Mouse (Mus musculus) lung, postnatal 0 days (tissue): ENCODE measurements around the gene Adam19. TPM values are rescaled to one million over a fixed set of nuclear protein-coding genes. Genes with fewer than 3 reads are reported as not detected.
A peak's percentile ranks its signal among the peaks of the same experiment; 100 is the strongest.
"Not testable (repeated sequence)": the region's sequence is repeated elsewhere in the genome, so short reads cannot be mapped to it uniquely, and the experiment has no call there.

Experiments used
- ATAC-seq: fragments of 200-750 bp; cut with Nextera tagmentation; 2 replicates; pipeline ENCODE4 v1.8.0; 2017; ENCODE audit warnings: moderate library complexity
- DNase-seq: peaks from one replicate; pipeline ENCODE4 v3.0.0-alpha.2; 2016; ENCODE audit warnings: low spot score
- H3K27ac ChIP-seq: fragments of 300-500 bp; sonication (generic); 2 replicates; pipeline ENCODE4 v1.5.1; 2014; ENCODE audit warnings: antibody characterized with exemption, mild to moderate bottlenecking, low read length, mixed read lengths
- H3K27me3 ChIP-seq: fragments of 300-500 bp; sonication (generic); replicated peaks from 2 replicates; pipeline ENCODE4 v1.6.1; 2014; ENCODE audit warnings: low read length, mixed read lengths; ENCODE audit not compliant: insufficient read depth
- H3K36me3 ChIP-seq: fragments of 300-500 bp; sonication (generic); 2 replicates; pipeline ENCODE4 v1.6.1; 2014; ENCODE audit warnings: low read length, mixed read lengths; ENCODE audit not compliant: insufficient read depth
- H3K4me1 ChIP-seq: fragments of 300-500 bp; sonication (generic); 2 replicates; pipeline ENCODE4 v1.6.1; 2014; ENCODE audit warnings: antibody characterized with exemption, low read depth, low read length, mixed read lengths; ENCODE audit not compliant: insufficient read depth
- H3K4me2 ChIP-seq: fragments of 300-500 bp; sonication (generic); replicated peaks from 2 replicates; pipeline ENCODE4 v1.6.1; 2014; ENCODE audit warnings: low read depth, mild to moderate bottlenecking, low read length, moderate library complexity, mixed read lengths
- H3K4me3 ChIP-seq: fragments of 300-500 bp; sonication (generic); 2 replicates; pipeline ENCODE4 v1.5.1; 2014; ENCODE audit warnings: low read depth, low read length
- H3K9ac ChIP-seq: fragments of 300-500 bp; sonication (generic); replicated peaks from 2 replicates; pipeline ENCODE4 v1.6.1; 2014; ENCODE audit warnings: low read depth, mild to moderate bottlenecking
- H3K9me3 ChIP-seq: fragments of 300-500 bp; sonication (generic); 2 replicates; pipeline ENCODE4 v1.6.1; 2016; ENCODE audit warnings: low read length, mixed read lengths
- CTCF ChIP-seq: IDR thresholded peaks from 2 replicates; pipeline ENCODE4 v1.5.1; 2016; ENCODE audit warnings: antibody characterized with exemption, mild to moderate bottlenecking
- EP300 ChIP-seq: IDR thresholded peaks from 2 replicates; pipeline ENCODE4 v1.6.1; 2016; ENCODE audit warnings: antibody characterized with exemption, mild to moderate bottlenecking, control low read depth
- WGBS: fragments of 180-500 bp; shearing (Covaris S2); extraction: QIAGEN DNeasy Blood & Tissue Kit; methylation state at CpG from one replicate; pipeline ENCODE4 v1.1.7; 2014; 5-methylcytosine and 5-hydroxymethylcytosine counted together
- polyA plus RNA-seq: library from polyadenylated mRNA; unstranded; fragments of >200 nt; fragmentation: Nextera tagmentation; extraction: Ambion mirVana; gene quantifications from 2 replicates; pipeline ENCODE4 v1.2.1, GENCODE M21; 2015

Adam19 gene
- polyA plus RNA-seq, 1 experiment from 2014 or later: 11.4 TPM

DNA sequence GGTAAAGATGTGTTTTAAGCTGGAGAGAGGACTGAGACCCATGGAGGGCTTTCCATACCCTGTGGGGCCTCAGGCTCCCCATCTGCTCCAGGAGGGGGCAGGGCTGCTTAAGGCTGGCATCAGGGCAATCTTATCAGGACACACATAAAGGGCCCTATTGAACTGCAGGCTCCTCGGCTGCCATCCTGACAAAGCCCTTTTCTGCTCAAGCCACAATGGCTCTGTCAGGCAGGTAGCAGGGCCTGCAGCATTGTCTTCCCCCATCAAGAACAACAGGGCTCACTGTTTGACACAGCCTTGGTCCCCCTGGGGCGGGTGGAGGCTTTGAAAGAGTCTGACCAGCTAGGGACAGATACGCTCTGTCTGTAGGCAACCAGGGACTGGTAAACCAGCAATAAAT lies 114.1 kb downstream of the Adam19 start:
- no peak for ATAC-seq
- no peak overlapping the region for H3K4me2 ChIP-seq
- H3K27me3 ChIP-seq: no peaks in the 10 kb centered on the region
- H3K9me3 ChIP-seq: no peaks in the 10 kb centered on the region
- no peak overlapping the region for H3K27ac ChIP-seq
- DNase-seq: no peak
- H3K9ac ChIP-seq: no peak overlapping the region
- no peaks in the 10 kb centered on the region for H3K4me1 ChIP-seq
- no peak overlapping the region for H3K4me3 ChIP-seq
- WGBS: 63% methylated on average over 3 of the region's 3 CpGs
- H3K36me3 ChIP-seq: no peaks in the 10 kb centered on the region
- TF ChIP-seq EP300: no peak

DNA sequence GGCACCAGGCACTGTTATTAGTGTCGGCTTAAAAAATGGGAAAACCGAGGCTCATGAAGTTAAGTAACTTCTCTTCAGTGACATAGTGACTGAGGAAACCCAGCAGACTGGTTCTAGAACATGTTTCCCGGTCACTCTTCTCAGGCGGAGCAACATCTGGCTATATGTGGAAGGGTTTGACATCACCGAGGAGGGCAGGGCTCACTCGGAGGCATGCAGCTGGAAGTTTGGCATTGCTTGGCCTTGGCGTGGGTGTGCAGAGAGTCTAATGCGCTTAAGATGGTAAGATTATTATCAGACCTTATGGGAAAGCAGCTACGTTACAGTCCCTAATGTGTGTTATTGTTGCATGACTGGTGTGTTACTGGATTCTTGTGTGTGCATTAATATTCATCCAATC lies 116.3 kb downstream of the Adam19 start:
- no peaks in the 10 kb centered on the region for H3K4me1 ChIP-seq
- DNase-seq (no peak), ATAC-seq (no peak)
- no peak overlapping the region for H3K4me2 ChIP-seq
- WGBS: 88% methylated on average over 9 of the region's 9 CpGs
- no peaks in the 10 kb centered on the region for H3K27me3 ChIP-seq
- H3K9ac ChIP-seq: no peak overlapping the region
- no peaks in the 10 kb centered on the region for H3K9me3 ChIP-seq
- TF ChIP-seq CTCF (no peak), EP300 (no peak)
- H3K36me3 ChIP-seq: no peaks in the 10 kb centered on the region
- H3K27ac ChIP-seq: no peak overlapping the region
- no peak overlapping the region for H3K4me3 ChIP-seq

DNA sequence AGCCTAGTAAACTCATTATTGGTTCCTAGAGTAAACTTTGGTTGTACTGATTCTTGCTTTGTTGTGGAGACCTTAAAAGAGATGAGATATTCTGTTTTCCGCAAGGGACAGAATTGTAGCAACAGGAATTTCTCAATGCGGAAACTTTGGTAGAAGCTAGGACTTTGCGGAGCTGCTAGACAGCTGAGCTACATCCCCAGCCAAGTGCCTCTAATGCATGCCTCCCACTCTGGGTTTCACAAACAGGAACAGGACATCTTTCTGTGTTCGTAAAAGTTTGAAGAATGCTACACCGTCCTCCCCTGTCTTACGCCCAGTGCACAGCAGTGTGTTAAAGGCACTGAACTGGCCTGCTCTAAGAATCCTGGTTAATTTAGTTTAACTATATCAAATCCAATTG lies 120.4 kb downstream of the Adam19 start:
- peak; percentile 53 for ATAC-seq
- peak; percentile 66 for DNase-seq
- Histone ChIP-seq H3K27ac (no peak overlapping the region), H3K9me3 (no peaks in the 10 kb centered on the region), H3K9ac (no peak overlapping the region), H3K4me3 (no peak overlapping the region), H3K27me3 (no peaks in the 10 kb centered on the region), H3K4me1 (no peaks in the 10 kb centered on the region), H3K36me3 (no peaks in the 10 kb centered on the region), H3K4me2 (no peak overlapping the region)
- TF ChIP-seq EP300 (no peak), CTCF (no peak)
- 74% methylated on average over 6 of the region's 6 CpGs for WGBS

DNA sequence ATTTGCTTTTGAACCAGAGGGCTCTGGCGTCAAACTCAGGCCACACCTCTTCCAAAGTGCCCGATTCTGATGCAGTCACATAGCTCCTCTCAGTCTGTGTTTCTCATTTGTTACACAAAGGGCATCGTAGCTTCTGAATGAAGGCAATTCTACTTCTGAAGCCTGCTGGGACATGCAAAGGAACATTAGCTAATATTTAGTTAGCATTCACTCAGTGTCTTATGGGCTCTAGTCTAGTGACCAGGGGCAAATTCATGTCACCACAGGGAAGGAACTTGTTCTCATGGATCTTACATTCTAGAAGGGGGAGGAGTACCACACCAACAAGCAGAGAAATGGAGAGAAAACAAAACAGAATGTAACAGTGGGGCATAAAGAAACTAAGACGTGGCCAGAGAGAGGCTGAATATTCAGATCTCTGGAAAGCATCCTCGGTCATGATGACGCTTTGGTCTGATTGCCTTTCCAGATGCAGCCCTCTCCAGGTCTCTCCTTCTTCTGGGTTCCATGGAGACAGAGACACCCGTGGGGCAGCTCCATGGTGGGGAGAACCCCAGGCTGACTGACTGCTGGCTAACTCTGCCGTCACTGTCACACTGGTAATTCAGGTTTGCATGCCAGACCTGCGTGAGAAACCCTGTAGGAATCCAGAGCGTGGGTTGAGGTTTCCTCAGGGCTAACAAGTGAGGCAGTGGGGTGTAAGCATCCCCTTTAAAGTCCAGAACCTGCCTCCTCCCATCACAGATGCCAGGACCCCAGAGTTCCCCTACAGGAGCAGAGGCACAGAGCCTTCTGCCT lies 121.7 kb downstream of the Adam19 start:
- no peak overlapping the region for H3K27ac ChIP-seq
- TF ChIP-seq CTCF (no peak), EP300 (no peak)
- no peaks in the 10 kb centered on the region for H3K4me1 ChIP-seq
- no peak overlapping the region for H3K4me3 ChIP-seq
- no peaks in the 10 kb centered on the region for H3K9me3 ChIP-seq
- ATAC-seq (peak; percentile 62; the same call in 1 of the 2 replicates), DNase-seq (peak; percentile 18)
- 66% methylated on average over 10 of the region's 10 CpGs for WGBS
- H3K4me2 ChIP-seq: no peak overlapping the region
- no peaks in the 10 kb centered on the region for H3K36me3 ChIP-seq
- H3K27me3 ChIP-seq: no peaks in the 10 kb centered on the region
- no peak overlapping the region for H3K9ac ChIP-seq

DNA sequence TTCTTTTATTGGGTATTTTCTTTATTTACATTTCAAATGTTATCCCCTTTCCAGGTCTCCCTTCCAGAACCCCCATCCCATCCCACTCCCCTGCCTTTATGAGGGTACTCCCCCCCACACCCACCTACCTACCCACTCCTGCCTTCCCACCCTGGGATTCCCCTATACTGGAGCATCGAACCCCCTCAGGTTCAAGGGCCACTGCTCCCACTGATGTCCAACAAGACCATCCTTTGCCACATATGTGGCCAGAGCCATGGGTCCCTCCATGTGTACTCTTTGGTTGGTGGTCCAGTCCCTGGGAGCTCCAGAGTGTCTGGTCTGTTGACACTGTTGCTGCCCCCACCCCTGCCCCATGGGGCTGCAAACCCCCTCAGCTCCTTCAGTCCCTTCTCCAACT lies 126.2 kb downstream of the Adam19 start:
- not testable (repeated sequence) for H3K36me3 ChIP-seq, H3K4me2 ChIP-seq, H3K27ac ChIP-seq, H3K4me3 ChIP-seq, DNase-seq, ATAC-seq, H3K9me3 ChIP-seq, H3K27me3 ChIP-seq, H3K4me1 ChIP-seq, H3K9ac ChIP-seq
- 94% methylated on average over 1 of the region's 1 CpGs for WGBS

DNA sequence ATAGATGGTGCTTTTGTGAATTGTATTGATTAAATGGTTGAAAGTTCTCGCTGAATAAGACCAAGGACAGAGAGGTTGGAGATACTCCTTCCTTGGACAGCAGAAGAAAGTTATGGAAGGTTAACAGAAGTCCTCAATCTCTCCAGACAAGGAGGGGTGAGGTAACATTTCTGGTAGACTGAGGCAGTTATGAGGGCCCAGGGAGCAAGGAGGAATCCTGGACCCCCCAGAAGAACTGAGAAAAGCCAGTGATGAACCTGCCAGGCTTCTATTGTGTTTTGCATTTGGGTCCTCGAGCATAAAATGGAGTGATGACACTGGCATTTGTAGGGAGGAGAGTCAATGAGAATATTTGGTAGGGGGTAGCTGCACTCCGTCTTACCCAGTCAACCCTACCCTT lies 129.2 kb downstream of the Adam19 start:
- Histone ChIP-seq H3K4me1 (no peaks in the 10 kb centered on the region), H3K27me3 (no peaks in the 10 kb centered on the region), H3K4me2 (no peak overlapping the region), H3K27ac (no peak overlapping the region), H3K9ac (no peak overlapping the region), H3K9me3 (no peaks in the 10 kb centered on the region), H3K4me3 (no peak overlapping the region), H3K36me3 (no peaks in the 10 kb centered on the region)
- DNase-seq (no peak), ATAC-seq (no peak)
- 83% methylated on average over 3 of the region's 3 CpGs for WGBS
- TF ChIP-seq CTCF: no peak
- TF ChIP-seq EP300: no peak

DNA sequence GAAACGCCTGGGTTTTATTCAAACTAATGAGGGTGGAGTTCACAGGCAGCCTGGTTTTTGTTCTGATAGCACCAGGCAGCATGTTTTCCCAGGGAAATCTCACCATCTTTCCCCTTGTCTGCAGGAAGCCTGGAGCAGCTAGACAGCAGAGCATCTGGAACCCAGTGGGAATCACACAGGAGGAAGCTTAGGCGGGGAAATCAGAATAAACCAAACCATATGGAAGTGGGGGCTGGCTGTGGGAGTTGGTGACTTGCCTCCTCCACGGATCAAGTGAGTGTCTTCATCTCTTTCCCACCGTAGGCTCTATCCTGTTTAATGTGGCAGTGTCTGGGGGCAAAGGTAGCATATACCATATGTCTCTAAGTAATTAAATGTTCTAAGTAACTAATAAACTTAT lies 129.7 kb downstream of the Adam19 start:
- TF ChIP-seq EP300 (no peak), CTCF (no peak)
- no peak overlapping the region for H3K4me2 ChIP-seq
- ATAC-seq: no peak
- H3K4me1 ChIP-seq: no peaks in the 10 kb centered on the region
- WGBS: 33% methylated on average over 4 of the region's 4 CpGs
- no peak overlapping the region for H3K9ac ChIP-seq
- no peaks in the 10 kb centered on the region for H3K27me3 ChIP-seq
- no peak overlapping the region for H3K27ac ChIP-seq
- H3K9me3 ChIP-seq: no peaks in the 10 kb centered on the region
- H3K4me3 ChIP-seq: no peak overlapping the region
- no peak for DNase-seq
- no peaks in the 10 kb centered on the region for H3K36me3 ChIP-seq
